Mouse (Mus musculus) lung, postnatal 0 days (tissue): Measurements from ENCODE around the gene Zfp385a. TPM values are rescaled to one million over a fixed set of nuclear protein-coding genes. Genes with fewer than 3 reads are reported as not detected.

Source experiments
- ATAC-seq: fragments of 200-750 bp; cut with Nextera tagmentation; 2 replicates; pipeline ENCODE4 v1.8.0; 2017; ENCODE audit warnings: moderate library complexity
- DNase-seq: peaks from one replicate; pipeline ENCODE4 v3.0.0-alpha.2; 2016; ENCODE audit warnings: low spot score
- H3K27ac ChIP-seq: fragments of 300-500 bp; sonication (generic); 2 replicates; pipeline ENCODE4 v1.5.1; 2014; ENCODE audit warnings: antibody characterized with exemption, mild to moderate bottlenecking, low read length, mixed read lengths
- H3K27me3 ChIP-seq: fragments of 300-500 bp; sonication (generic); replicated peaks from 2 replicates; pipeline ENCODE4 v1.6.1; 2014; ENCODE audit warnings: low read length, mixed read lengths; ENCODE audit not compliant: insufficient read depth
- H3K36me3 ChIP-seq: fragments of 300-500 bp; sonication (generic); 2 replicates; pipeline ENCODE4 v1.6.1; 2014; ENCODE audit warnings: low read length, mixed read lengths; ENCODE audit not compliant: insufficient read depth
- H3K4me1 ChIP-seq: fragments of 300-500 bp; sonication (generic); 2 replicates; pipeline ENCODE4 v1.6.1; 2014; ENCODE audit warnings: antibody characterized with exemption, low read depth, low read length, mixed read lengths; ENCODE audit not compliant: insufficient read depth
- H3K4me2 ChIP-seq: fragments of 300-500 bp; sonication (generic); replicated peaks from 2 replicates; pipeline ENCODE4 v1.6.1; 2014; ENCODE audit warnings: low read depth, mild to moderate bottlenecking, low read length, moderate library complexity, mixed read lengths
- H3K4me3 ChIP-seq: fragments of 300-500 bp; sonication (generic); 2 replicates; pipeline ENCODE4 v1.5.1; 2014; ENCODE audit warnings: low read depth, low read length
- H3K9ac ChIP-seq: fragments of 300-500 bp; sonication (generic); replicated peaks from 2 replicates; pipeline ENCODE4 v1.6.1; 2014; ENCODE audit warnings: low read depth, mild to moderate bottlenecking
- H3K9me3 ChIP-seq: fragments of 300-500 bp; sonication (generic); 2 replicates; pipeline ENCODE4 v1.6.1; 2016; ENCODE audit warnings: low read length, mixed read lengths
- CTCF ChIP-seq: IDR thresholded peaks from 2 replicates; pipeline ENCODE4 v1.5.1; 2016; ENCODE audit warnings: antibody characterized with exemption, mild to moderate bottlenecking
- EP300 ChIP-seq: IDR thresholded peaks from 2 replicates; pipeline ENCODE4 v1.6.1; 2016; ENCODE audit warnings: antibody characterized with exemption, mild to moderate bottlenecking, control low read depth
- WGBS: fragments of 180-500 bp; shearing (Covaris S2); extraction: QIAGEN DNeasy Blood & Tissue Kit; methylation state at CpG from one replicate; pipeline ENCODE4 v1.1.7; 2014; 5-methylcytosine and 5-hydroxymethylcytosine counted together
- polyA plus RNA-seq: library from polyadenylated mRNA; unstranded; fragments of >200 nt; fragmentation: Nextera tagmentation; extraction: Ambion mirVana; gene quantifications from 2 replicates; pipeline ENCODE4 v1.2.1, GENCODE M21; 2015

Gene Zfp385a
- polyA plus RNA-seq, 1 experiment from 2014 or later, result 6.5 TPM

DNA sequence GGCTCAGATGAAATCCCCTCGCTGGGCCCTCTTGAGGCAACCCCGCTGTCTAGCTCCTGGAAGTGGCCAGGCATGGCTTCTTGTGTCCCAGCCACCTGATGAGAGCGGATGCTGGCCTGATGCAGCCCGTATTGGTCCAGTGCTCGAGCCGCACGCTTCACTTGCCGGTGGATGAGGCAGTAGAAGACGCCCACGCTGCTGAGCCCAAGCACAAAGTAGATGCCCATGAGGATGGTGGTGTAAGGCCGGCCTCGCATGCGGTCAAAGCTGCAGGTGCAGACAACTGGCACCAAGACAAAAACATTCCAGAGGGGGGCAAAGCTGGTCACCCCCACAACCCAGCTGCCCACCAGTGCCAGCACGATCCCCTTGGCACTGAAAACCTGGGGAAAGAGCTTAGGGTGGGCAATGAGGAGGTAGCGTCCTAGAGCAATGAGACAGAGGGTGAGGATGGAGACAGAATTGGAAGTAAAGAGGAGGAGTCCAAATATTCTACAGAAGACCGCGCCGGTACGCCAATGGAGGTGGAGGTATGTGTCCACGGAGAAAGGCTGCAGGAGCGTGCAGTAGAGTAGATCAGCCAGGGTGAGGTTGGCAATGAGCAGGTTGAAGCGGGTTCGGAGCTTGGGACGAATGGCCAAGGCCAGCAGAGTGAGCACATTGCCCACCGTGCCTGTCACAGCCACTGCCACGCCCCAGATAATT, 30.9 kb downstream of the Zfp385a start:
- no peaks in the 10 kb centered on the region for H3K36me3 ChIP-seq
- WGBS, result 65% methylated on average over 26 of the region's 26 CpGs
- H3K9me3 ChIP-seq, result no peaks in the 10 kb centered on the region
- DNase-seq, result no peak
- H3K27ac ChIP-seq, result no peak overlapping the region
- H3K4me1 ChIP-seq, result peaks cover 5% of the 10 kb centered on the region; the same call in 1 of the 2 replicates
- ATAC-seq, result no peak
- no peak overlapping the region for H3K9ac ChIP-seq
- H3K4me2 ChIP-seq, result peak overlapping the region; percentile 11; the same call in 1 of the 2 replicates
- no peaks in the 10 kb centered on the region for H3K27me3 ChIP-seq
- TF ChIP-seq EP300 (no peak), CTCF (no peak)
- H3K4me3 ChIP-seq, result no peak overlapping the region

DNA sequence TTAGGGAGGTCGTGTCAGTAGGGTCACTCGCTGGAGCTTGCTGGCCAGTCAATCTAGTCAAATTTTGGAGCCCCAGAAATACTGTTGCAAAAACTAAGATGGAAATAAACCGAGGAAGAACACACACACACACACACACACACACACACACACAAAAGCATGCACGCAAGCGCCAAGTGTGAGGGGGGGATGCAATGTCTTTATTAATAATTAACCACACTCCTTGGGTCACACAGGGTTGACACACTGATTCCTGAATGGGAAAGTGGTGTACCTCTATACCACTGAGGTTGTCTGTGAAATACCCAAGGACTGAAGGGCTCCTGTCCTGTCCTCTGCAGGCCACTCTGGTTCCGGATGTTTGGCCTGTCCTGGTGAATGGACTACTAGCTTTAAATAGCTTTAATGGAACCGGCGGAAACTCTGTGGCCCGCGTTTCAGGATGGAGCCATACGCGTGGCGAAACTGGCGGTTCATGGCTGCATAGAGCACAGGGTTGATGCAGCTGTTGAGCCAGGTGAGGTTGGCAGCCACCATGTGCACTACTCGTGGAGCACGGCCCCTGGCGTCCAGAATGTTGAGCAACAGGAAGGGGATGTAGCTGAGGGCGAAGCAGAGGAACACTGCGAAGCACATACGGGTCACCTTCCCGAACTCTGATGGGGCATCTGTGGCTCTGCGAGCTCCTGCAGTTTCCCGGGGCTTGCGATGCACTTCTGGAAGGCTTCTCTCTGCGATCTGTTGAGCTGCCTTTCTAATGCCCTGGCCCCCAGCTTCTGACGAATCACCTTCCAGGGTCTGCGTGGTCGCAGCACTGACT, 31.6 kb downstream of the Zfp385a start:
- Histone ChIP-seq H3K9ac (no peak overlapping the region), H3K27ac (no peak overlapping the region), H3K4me3 (no peak overlapping the region), H3K27me3 (no peaks in the 10 kb centered on the region), H3K9me3 (no peaks in the 10 kb centered on the region), H3K4me1 (peaks cover 7% of the 10 kb centered on the region; the same call in 1 of the 2 replicates), H3K4me2 (peak overlapping the region; percentile 11; the same call in 1 of the 2 replicates), H3K36me3 (no peaks in the 10 kb centered on the region)
- TF ChIP-seq EP300 (no peak), CTCF (peak; percentile 72)
- no peak for ATAC-seq
- 29% methylated on average over 28 of the region's 28 CpGs for WGBS
- peak; percentile 65 for DNase-seq

DNA sequence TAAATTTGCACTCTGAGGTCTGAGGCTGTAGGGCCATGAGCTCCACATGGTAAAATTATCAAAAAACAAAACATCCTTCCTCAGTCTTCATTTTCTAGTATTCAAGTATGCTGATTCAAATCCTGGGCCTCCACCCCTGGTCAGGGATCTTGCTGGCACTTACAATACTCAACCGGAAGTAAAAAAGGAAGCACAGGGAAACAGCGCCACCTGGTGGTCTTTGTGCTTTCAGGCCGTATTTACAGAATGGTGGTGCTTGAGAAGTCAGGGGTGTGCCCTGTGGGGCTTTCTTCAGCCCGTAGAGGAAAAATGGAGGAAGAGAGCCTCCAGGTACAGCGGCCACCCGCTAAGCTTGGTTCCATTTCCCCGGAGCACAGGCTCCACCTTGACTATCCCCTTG, 32.8 kb downstream of the Zfp385a start:
- WGBS, result 3% methylated on average over 7 of the region's 7 CpGs

DNA sequence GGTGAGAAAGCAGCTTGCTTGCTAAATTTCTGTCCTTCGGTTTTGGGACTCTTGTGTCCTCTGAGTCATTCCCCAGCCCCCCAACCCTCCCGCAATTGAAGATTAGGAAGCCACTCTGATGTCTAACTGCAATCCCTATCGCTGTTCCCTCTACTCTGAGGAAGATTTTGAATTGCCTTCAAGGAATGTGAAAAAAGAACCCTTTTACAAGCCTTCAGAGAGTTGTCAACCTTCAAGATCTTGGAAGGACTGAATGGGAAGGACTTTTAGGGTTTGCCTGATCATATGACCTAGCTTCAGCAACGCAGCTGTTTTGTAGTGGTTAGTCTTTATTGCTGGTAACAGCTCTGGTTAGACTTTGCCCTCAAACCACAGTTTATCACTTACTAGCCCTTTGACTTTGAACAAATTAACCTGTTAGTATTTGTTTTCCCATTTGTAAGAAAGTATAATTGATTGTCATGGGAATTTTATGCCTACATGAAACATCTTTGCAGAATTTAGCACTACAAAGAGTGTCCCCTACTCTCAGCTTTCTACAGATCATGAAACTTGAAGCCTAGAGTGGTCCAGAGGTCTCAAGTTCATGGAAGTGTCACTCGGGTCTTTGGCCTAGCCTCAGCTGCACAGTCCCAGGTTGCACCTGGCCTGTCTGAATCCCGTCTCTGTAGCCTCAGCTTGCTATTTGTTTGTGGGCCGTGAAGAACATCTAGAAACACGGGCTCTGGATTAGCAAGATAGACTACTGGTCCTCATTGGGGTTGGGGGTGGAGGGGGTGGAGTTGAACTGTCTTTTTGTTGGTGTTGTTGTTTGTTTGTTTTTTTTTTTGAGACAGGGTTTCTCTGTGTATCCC, 33.9 kb downstream of the Zfp385a start:
- Histone ChIP-seq H3K36me3 (no peaks in the 10 kb centered on the region), H3K4me2 (peak overlapping the region; percentile 85), H3K9me3 (no peaks in the 10 kb centered on the region), H3K27me3 (no peaks in the 10 kb centered on the region), H3K4me1 (peaks cover 15% of the 10 kb centered on the region; the same call in 1 of the 2 replicates), H3K9ac (peak overlapping the region; percentile 57), H3K4me3 (peak overlapping the region; percentile 55), H3K27ac (peak overlapping the region; percentile 91)
- DNase-seq, result no peak
- TF ChIP-seq CTCF, result no peak
- no peak for ATAC-seq
- 32% methylated on average over 8 of the region's 8 CpGs for WGBS

More for the DNA sequence above, 32.8 kb downstream of the Zfp385a start:
- Histone ChIP-seq H3K27ac (no peak overlapping the region), H3K9ac (0 out of 2 replicates have a peak overlapping the region, but pooled peaks have one; percentile 23), H3K27me3 (no peaks in the 10 kb centered on the region), H3K9me3 (no peaks in the 10 kb centered on the region), H3K4me3 (no peak overlapping the region), H3K36me3 (no peaks in the 10 kb centered on the region), H3K4me1 (peaks cover 11% of the 10 kb centered on the region; the same call in 1 of the 2 replicates), H3K4me2 (peak overlapping the region; percentile 38)
- peak; percentile 95 for TF ChIP-seq CTCF
- TF ChIP-seq EP300, result peak; percentile 73
- ATAC-seq (peak; percentile 14; the same call in 1 of the 2 replicates), DNase-seq (peak; percentile 95)

DNA sequence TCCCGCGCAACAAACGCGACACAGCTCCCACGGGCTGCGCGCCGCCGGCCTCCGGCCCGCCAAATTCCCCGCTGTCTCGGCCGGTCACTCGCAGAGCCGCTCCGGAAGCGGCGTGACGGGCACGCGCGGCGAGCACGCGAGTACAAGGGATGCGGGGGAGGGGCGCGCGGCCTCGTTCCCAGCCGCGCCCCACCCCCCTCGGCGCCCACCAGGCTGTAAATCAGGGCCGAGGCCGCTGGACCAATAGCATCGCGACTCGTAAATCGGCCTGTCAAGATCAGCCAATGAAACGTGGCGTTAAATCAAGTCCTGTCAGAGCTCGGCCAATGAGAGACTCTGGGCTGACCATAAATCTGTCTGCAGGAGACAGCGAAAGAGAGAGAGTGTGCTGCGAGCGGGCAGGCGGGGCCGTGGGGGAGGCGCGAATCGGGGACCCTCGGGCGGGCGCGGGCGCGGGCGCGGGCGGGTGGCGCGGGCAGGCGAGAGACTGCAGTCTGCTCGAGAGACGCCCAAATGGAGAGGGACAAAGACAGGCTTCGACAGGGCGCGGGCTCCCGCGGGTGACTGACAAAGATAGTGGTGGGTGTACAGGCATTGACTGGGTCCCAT, 34.7 kb downstream of the Zfp385a start:
- Histone ChIP-seq H3K36me3 (no peaks in the 10 kb centered on the region), H3K27ac (peak overlapping the region; percentile 91), H3K4me3 (peak overlapping the region; percentile 55), H3K4me2 (peak overlapping the region; percentile 85), H3K9me3 (no peaks in the 10 kb centered on the region), H3K27me3 (no peaks in the 10 kb centered on the region), H3K4me1 (peaks cover 15% of the 10 kb centered on the region; the same call in 1 of the 2 replicates), H3K9ac (peak overlapping the region; percentile 57)
- DNase-seq (peak; percentile 99), ATAC-seq (peak; percentile 97)
- peak; percentile 33; the same call in 1 of the 2 replicates for TF ChIP-seq EP300
- TF ChIP-seq CTCF, result peak; percentile 1; the same call in 1 of the 2 replicates
- under 1% methylated on average over 60 of the region's 71 CpGs for WGBS
